Mouse (Mus musculus): Measurements from ENCODE around the gene Psmc5.
"Not testable (repeated sequence)": the region's sequence is repeated elsewhere in the genome, so short reads cannot be mapped to it uniquely, and the experiment has no call there.

Gene Psmc5

GRCm38 (mm10) chr11:106255685-106256451 lies at the start of gene Psmc5, which contains the start of gene Ftsj3:
Psmc5 (plus strand) TSS chr11:106256154.
Ftsj3 (minus strand) TSS chr11:106256079.
- peak; percentile 95 for DNase-seq (ENCODE audit: low read depth, low spot score)

- DNase-seq (ENCODE audit: low read depth, low spot score), result no peak
These were observed 43.2 kb upstream of the Psmc5 start for GRCm38 (mm10) chr11:106212771-106213170.

GRCm38 (mm10) chr11:106214856-106215255 lies 41.1 kb upstream of the Psmc5 start:
- DNase-seq (ENCODE audit: low read depth, low spot score), result no peak

GRCm38 (mm10) chr11:106215450-106215859 lies 40.5 kb upstream of the Psmc5 start:
- DNase-seq (ENCODE audit: low read depth, low spot score), result no peak

GRCm38 (mm10) chr11:106215927-106216729 lies 39.8 kb upstream of the Psmc5 start, which contains the start of gene Ccdc47:
Ccdc47 (minus strand) TSS chr11:106216344.
- DNase-seq (ENCODE audit: low read depth, low spot score), result peak; percentile 98

- peak; percentile 93 for DNase-seq (ENCODE audit: low read depth, low spot score)
These were observed 39.0 kb upstream of the Psmc5 start, which contains the start of gene Ddx42 for GRCm38 (mm10) chr11:106216730-106217490. Ddx42 (plus strand) TSS chr11:106216926.

- no peak for DNase-seq (ENCODE audit: low read depth, low spot score)
These were observed 35.4 kb upstream of the Psmc5 start for GRCm38 (mm10) chr11:106220603-106221002.

- DNase-seq (ENCODE audit: low read depth, low spot score), result not testable (repeated sequence)
These were observed 22.0 kb upstream of the Psmc5 start for GRCm38 (mm10) chr11:106233978-106234377.

- peak; percentile 31 for DNase-seq (ENCODE audit: low read depth, low spot score)
These were observed 9.1 kb upstream of the Psmc5 start for GRCm38 (mm10) chr11:106246834-106247233.

- DNase-seq (ENCODE audit: low read depth, low spot score), result no peak
These were observed 6.6 kb upstream of the Psmc5 start for GRCm38 (mm10) chr11:106249326-106249725.

GRCm38 (mm10) chr11:106254767-106255166 lies 1.2 kb upstream of the Psmc5 start:
- no peak for DNase-seq (ENCODE audit: low read depth, low spot score)

GRCm38 (mm10) chr11:106255174-106255573 lies 780 bp upstream of the Psmc5 start:
- DNase-seq (ENCODE audit: low read depth, low spot score), result no peak

- no peak for DNase-seq (ENCODE audit: low read depth, low spot score)
These were observed 821 bp downstream of the Psmc5 start for GRCm38 (mm10) chr11:106256775-106257174.

GRCm38 (mm10) chr11:106260826-106261450 lies 5.0 kb downstream of the Psmc5 start:
- DNase-seq (ENCODE audit: low read depth, low spot score), result no peak

- DNase-seq (ENCODE audit: low read depth, low spot score), result no peak
These were observed 8.0 kb downstream of the Psmc5 start for GRCm38 (mm10) chr11:106263963-106264362.

- DNase-seq (ENCODE audit: low read depth, low spot score), result no peak
These were observed 9.0 kb downstream of the Psmc5 start for GRCm38 (mm10) chr11:106264988-106265387.

- DNase-seq (ENCODE audit: low read depth, low spot score), result no peak
These were observed 9.6 kb downstream of the Psmc5 start for GRCm38 (mm10) chr11:106265570-106265969.

GRCm38 (mm10) chr11:106266431-106266830 lies 10.5 kb downstream of the Psmc5 start:
- DNase-seq (ENCODE audit: low read depth, low spot score), result no peak

- no peak for DNase-seq (ENCODE audit: low read depth, low spot score)
These were observed 11.4 kb downstream of the Psmc5 start for GRCm38 (mm10) chr11:106267311-106267852.

GRCm38 (mm10) chr11:106267871-106268270 lies 11.9 kb downstream of the Psmc5 start:
- DNase-seq (ENCODE audit: low read depth, low spot score), result no peak
